Mouse (Mus musculus): ENCODE measurements around the gene Scarb1. TPM values are rescaled to one million over a fixed set of nuclear protein-coding genes. Genes with fewer than 3 reads are reported as not detected.

The Scarb1 gene
- polyA plus RNA-seq, 1 experiment from 2014 or later, result 30.1 TPM

DNA sequence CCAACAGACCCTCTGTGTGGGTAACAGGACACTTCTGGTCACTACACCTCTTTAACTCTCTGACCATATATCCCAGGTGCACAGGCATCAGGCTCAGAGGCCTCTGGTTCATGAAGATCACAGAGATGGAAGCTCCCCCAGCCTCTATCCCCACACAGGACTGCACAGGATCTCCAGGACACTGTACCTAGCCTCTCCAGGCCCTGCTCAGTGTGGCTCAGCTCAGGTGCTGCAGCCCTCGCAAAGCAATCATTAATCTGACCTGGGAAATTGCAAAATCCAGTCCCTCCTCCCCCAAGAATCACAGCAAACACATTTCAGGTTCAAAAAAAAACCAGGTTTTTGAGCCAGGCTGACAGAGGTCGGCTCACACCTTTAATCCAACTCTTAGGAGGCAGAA lies 29.9 kb downstream of the Scarb1 start:
- Histone ChIP-seq H3K9me3 (ENCODE audit: control insufficient read depth, low read length) (no peaks in the 10 kb centered on the region), H3K9ac (ENCODE audit: low read length) (no peak overlapping the region), H3K27ac (replicated peaks) (no peak overlapping the region), H3K4me1 (replicated peaks; ENCODE audit: control insufficient read depth, insufficient read depth) (no peaks in the 10 kb centered on the region), H3K4me2 (replicated peaks; ENCODE audit: low read depth) (no peak overlapping the region), H3K4me3 (ENCODE audit: low read depth, low read length) (no peak overlapping the region), H3K36me3 (ENCODE audit: control insufficient read depth, insufficient read depth, low read length) (no peaks in the 10 kb centered on the region), H3K27me3 (ENCODE audit: control insufficient read depth, insufficient read depth, low read length) (no peaks in the 10 kb centered on the region)
- ATAC-seq (ENCODE audit: low FRiP score, low TSS enrichment) (no peak), DNase-seq (ENCODE audit: low spot score) (no peak)
- WGBS, result 53% methylated on average over 2 of the region's 2 CpGs
- TF ChIP-seq EP300 (optimal IDR thresholded peaks at IDR 0.05) (no peak), CTCF (IDR thresholded peaks at IDR 0.05; ENCODE audit: low read depth) (no peak)

DNA sequence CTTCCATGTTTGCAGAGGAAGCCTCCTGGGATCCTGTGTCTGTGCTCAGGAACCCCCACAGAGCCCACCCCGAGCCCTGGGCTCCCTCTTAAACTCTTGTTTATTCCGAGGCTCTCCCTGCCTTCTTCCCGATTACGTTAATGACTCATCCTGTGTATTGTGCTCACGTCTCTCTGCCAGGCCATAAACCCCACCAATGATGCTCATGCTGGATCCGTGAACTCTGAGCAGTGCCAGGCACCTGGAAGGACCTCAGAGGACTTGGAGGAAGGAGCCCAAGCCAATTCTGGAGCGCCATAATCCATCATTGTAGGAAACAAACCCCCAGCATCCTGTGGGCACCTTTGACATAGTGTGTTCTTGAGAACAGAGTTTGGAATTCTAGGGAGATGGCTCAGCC lies 31.7 kb downstream of the Scarb1 start:
- no peaks in the 10 kb centered on the region for H3K36me3 ChIP-seq (ENCODE audit: control insufficient read depth, insufficient read depth, low read length)
- no peak overlapping the region for H3K27ac ChIP-seq (replicated peaks)
- H3K4me3 ChIP-seq (ENCODE audit: low read depth, low read length), result no peak overlapping the region
- H3K27me3 ChIP-seq (ENCODE audit: control insufficient read depth, insufficient read depth, low read length), result no peaks in the 10 kb centered on the region
- no peak for ATAC-seq (ENCODE audit: low FRiP score, low TSS enrichment)
- DNase-seq (ENCODE audit: low spot score), result no peak
- no peak overlapping the region for H3K9ac ChIP-seq (ENCODE audit: low read length)
- 55% methylated on average over 7 of the region's 7 CpGs for WGBS
- TF ChIP-seq EP300 (optimal IDR thresholded peaks at IDR 0.05) (no peak), CTCF (IDR thresholded peaks at IDR 0.05; ENCODE audit: low read depth) (no peak)
- H3K4me1 ChIP-seq (replicated peaks; ENCODE audit: control insufficient read depth, insufficient read depth), result no peaks in the 10 kb centered on the region
- no peak overlapping the region for H3K4me2 ChIP-seq (replicated peaks; ENCODE audit: low read depth)
- H3K9me3 ChIP-seq (ENCODE audit: control insufficient read depth, low read length), result no peaks in the 10 kb centered on the region

DNA sequence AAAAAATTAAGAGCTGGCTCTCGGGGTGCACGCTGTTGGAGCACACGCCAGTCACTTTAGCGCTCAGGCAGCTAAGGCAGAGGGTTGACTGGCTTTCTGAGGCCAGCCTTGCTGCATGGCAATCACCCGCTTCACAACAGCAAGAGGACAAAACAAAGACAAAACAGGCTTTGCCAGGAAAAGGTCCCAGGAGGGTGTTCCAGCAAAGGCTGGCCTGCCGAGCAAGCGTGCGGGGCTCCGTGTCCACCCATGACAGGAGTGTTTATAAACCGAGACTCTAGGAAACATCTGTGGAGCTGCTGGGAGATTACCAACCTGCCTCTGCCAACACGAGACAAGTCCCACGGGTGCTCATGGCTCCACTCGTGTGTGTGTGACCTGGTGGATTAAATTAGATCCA lies 34.1 kb downstream of the Scarb1 start:
- Histone ChIP-seq H3K27me3 (ENCODE audit: control insufficient read depth, insufficient read depth, low read length) (no peaks in the 10 kb centered on the region), H3K4me2 (replicated peaks; ENCODE audit: low read depth) (no peak overlapping the region), H3K27ac (replicated peaks) (no peak overlapping the region), H3K9me3 (ENCODE audit: control insufficient read depth, low read length) (no peaks in the 10 kb centered on the region), H3K36me3 (ENCODE audit: control insufficient read depth, insufficient read depth, low read length) (peaks cover 4% of the 10 kb centered on the region; the same call in 1 of the 2 replicates), H3K4me1 (replicated peaks; ENCODE audit: control insufficient read depth, insufficient read depth) (no peaks in the 10 kb centered on the region), H3K9ac (ENCODE audit: low read length) (no peak overlapping the region), H3K4me3 (ENCODE audit: low read depth, low read length) (no peak overlapping the region)
- 64% methylated on average over 13 of the region's 13 CpGs for WGBS
- TF ChIP-seq CTCF (IDR thresholded peaks at IDR 0.05; ENCODE audit: low read depth) (no peak), EP300 (optimal IDR thresholded peaks at IDR 0.05) (no peak)
- ATAC-seq (ENCODE audit: low FRiP score, low TSS enrichment) (no peak), DNase-seq (ENCODE audit: low spot score) (no peak)

DNA sequence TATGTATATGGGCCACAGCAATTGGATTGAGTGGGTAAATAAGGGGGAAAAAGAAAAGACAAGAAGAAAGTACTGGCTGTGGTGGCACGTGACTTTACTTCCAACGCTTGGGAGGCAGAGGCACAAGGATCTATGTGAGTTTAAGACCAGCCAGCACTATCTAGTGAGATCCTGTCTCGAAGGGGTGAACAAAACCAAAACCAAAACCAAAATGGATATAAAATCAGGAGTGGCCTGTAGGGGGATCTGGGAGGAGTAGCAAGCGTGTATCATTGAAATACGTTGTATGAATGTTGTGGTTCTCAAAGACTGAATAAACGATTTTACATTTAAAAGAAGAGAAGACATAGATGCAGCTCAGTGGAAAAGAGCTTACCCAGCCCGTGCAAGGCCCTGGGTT lies 34.5 kb downstream of the Scarb1 start:
- Histone ChIP-seq H3K4me2 (replicated peaks; ENCODE audit: low read depth) (no peak overlapping the region), H3K27ac (replicated peaks) (no peak overlapping the region), H3K4me1 (replicated peaks; ENCODE audit: control insufficient read depth, insufficient read depth) (no peaks in the 10 kb centered on the region), H3K4me3 (ENCODE audit: low read depth, low read length) (no peak overlapping the region), H3K36me3 (ENCODE audit: control insufficient read depth, insufficient read depth, low read length) (peaks cover 4% of the 10 kb centered on the region; the same call in 1 of the 2 replicates), H3K27me3 (ENCODE audit: control insufficient read depth, insufficient read depth, low read length) (no peaks in the 10 kb centered on the region), H3K9ac (ENCODE audit: low read length) (no peak overlapping the region), H3K9me3 (ENCODE audit: control insufficient read depth, low read length) (no peaks in the 10 kb centered on the region)
- TF ChIP-seq CTCF (IDR thresholded peaks at IDR 0.05; ENCODE audit: low read depth), result peak; percentile 49
- no peak for TF ChIP-seq EP300 (optimal IDR thresholded peaks at IDR 0.05)
- ATAC-seq (ENCODE audit: low FRiP score, low TSS enrichment) (no peak), DNase-seq (ENCODE audit: low spot score) (no peak)
- WGBS, result 78% methylated on average over 7 of the region's 7 CpGs

DNA sequence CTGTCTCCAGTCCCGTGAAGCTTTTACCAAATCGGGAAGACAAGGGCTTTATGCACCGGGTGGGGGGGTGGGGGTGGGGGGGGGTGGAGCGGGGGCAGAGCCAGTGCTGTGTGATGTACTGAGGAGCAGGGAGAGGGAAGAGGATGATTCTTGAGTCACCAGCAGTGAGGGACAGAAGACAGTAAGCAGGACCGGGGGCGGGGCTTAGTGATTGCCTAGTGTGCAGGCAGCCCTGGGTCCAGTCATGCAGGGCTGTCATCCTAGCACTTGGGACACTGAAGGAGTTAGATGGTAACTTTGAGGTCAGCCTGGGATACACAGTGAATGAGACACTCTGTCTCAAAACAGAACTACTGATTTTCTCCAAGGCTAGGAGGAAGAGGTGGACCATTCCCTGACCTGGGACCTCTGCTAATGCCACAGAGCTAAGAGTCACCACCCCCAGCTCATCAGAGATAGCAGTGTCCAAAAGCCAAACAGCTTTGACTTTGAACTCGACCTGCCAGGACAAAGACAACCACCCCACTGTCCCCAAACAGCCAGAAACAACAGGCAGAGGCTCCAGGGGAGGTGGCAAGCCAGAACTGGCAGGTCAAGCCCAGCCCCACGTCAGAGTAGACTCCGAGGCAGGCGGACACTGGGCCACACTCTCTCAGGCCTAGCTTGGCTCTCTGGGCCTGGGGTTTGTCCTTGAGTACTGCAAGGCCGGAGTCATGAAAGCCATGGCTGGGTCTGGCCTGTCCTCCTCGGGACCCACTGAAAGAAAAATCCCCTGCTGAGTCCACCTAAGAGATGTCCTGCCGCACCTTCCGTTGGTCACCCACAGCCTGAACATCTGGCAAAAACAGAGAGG lies 35.4 kb downstream of the Scarb1 start:
- Histone ChIP-seq H3K4me2 (replicated peaks; ENCODE audit: low read depth) (no peak overlapping the region), H3K4me3 (ENCODE audit: low read depth, low read length) (no peak overlapping the region), H3K9ac (ENCODE audit: low read length) (no peak overlapping the region), H3K27ac (replicated peaks) (no peak overlapping the region), H3K27me3 (ENCODE audit: control insufficient read depth, insufficient read depth, low read length) (no peaks in the 10 kb centered on the region), H3K4me1 (replicated peaks; ENCODE audit: control insufficient read depth, insufficient read depth) (no peaks in the 10 kb centered on the region), H3K36me3 (ENCODE audit: control insufficient read depth, insufficient read depth, low read length) (peaks cover 6% of the 10 kb centered on the region; the same call in 1 of the 2 replicates), H3K9me3 (ENCODE audit: control insufficient read depth, low read length) (no peaks in the 10 kb centered on the region)
- TF ChIP-seq CTCF (IDR thresholded peaks at IDR 0.05; ENCODE audit: low read depth) (no peak), EP300 (optimal IDR thresholded peaks at IDR 0.05) (no peak)
- WGBS, result 56% methylated on average over 14 of the region's 14 CpGs
- peak; percentile 28; the same call in 1 of the 2 replicates for ATAC-seq (ENCODE audit: low FRiP score, low TSS enrichment)
- peak; percentile 22 for DNase-seq (ENCODE audit: low spot score)

DNA sequence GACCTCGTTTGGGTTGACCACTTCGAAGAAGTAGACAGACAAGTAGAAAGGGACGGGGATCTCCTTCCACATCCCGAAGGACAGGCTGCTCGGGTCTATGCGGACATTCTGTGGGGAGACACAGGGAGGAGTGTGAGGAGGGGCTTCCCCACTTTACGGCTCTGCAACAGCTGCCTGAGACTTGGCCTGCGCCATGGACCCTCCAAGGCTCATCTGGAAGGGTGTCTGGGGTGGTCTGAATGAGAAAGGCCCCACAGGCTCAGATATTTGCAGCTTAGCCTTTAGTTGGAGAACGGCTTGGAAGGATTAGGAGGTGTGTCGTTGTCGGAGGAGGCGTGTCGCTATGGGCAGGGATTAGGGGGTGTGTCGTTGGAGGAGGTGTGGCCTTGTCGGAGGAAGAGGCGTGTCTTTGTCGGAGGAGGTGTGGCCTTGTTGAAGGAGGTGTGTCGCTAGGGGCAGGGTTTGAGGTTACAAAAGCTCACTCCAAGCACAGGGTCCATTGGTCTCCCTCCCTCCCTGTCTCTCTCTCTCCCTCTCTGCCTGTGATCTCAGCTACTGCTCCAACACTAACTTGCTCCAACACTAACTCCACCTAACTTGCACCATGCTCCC lies 36.5 kb downstream of the Scarb1 start:
- WGBS, result 24% methylated on average over 18 of the region's 18 CpGs
- Histone ChIP-seq H3K4me2 (replicated peaks; ENCODE audit: low read depth) (peak overlapping the region; percentile 23; the same call in 1 of the 2 replicates), H3K4me1 (replicated peaks; ENCODE audit: control insufficient read depth, insufficient read depth) (no peaks in the 10 kb centered on the region), H3K27me3 (ENCODE audit: control insufficient read depth, insufficient read depth, low read length) (no peaks in the 10 kb centered on the region), H3K27ac (replicated peaks) (no peak overlapping the region), H3K36me3 (ENCODE audit: control insufficient read depth, insufficient read depth, low read length) (peaks cover 16% of the 10 kb centered on the region), H3K4me3 (ENCODE audit: low read depth, low read length) (no peak overlapping the region), H3K9me3 (ENCODE audit: control insufficient read depth, low read length) (no peaks in the 10 kb centered on the region), H3K9ac (ENCODE audit: low read length) (no peak overlapping the region)
- DNase-seq (ENCODE audit: low spot score) (peak; percentile 61), ATAC-seq (ENCODE audit: low FRiP score, low TSS enrichment) (peak; percentile 77)
- no peak; the same call in 1 of the 2 replicates for TF ChIP-seq CTCF (IDR thresholded peaks at IDR 0.05; ENCODE audit: low read depth)
- TF ChIP-seq EP300 (optimal IDR thresholded peaks at IDR 0.05), result no peak
